Mouse (Mus musculus): Measurements from ENCODE around the gene Olfr1255.

Olfr1255 gene

DNA sequence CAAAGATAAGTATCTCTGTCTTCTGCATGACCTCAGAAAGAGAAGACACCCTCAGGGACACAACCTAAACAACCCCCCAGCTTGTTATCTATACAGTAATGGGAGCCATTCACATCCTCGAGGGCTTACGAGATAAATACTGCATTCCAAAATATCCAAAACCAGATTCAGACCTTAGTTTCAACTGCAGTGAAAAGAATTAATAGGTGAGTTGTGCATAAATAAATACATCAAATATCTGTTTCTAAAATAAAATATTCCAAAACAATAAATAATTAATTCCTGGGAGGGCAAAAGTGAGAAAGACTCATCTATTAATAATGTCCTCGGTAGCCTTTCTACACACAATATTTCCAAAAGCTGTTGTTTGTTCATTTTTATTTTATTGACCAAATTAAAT is at the start of gene Olfr1255:
Gene Olfr1255, plus strand, starts transcription at position 301 of the 400 bp plus-strand sequence.
- no peak for DNase-seq (ENCODE audit: low spot score in 2 of 2)

DNA sequence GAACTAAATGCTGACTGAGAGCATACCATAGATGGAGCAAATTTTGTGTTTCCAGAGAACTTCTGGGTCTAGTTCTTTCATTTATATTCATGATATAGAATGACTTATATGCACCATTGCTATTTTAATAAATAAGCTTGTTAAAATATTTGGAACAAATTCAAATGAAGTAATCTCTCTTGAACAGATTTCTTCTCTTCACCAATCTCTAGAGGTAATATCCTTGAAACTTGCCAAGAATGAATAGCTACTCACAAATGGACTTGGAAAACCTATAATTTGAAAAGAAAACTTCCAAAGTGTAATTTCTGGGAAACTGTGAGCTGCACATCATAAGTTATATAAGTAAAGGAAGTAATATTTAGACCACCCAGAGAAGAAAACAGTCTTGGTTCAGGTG is 18.3 kb upstream of the Olfr1255 start, which contains the start of gene Olfr1254:
Gene Olfr1254, minus strand, starts transcription at position 101 of the 400 bp plus-strand sequence.
- DNase-seq (ENCODE audit: low spot score in 2 of 2), result no peak

DNA sequence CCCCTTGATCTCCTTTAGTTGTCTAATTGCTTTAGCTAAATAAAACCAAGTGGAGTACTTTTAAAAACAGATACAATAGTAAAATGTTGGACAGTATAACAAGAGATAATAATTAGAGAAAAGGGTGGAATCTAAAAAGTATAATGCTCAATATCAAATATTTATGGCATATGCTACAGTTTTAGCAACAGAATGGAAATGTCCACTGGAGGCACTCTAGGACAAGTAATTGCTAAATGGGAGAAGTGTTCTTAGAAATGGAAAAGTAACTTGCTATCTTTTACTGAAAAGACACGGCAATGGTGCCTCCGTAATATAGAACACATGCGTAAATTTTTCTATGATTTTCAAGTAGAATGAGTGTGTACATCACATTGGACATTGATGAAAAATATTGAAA is 12.3 kb upstream of the Olfr1255 start:
- DNase-seq (ENCODE audit: low spot score in 2 of 2), result no peak

GRCm38 (mm10) chr2:89810751-89811150 is 1.1 kb upstream of the Olfr1255 start:
- DNase-seq (ENCODE audit: low spot score in 2 of 2), result no peak

GRCm38 (mm10) chr2:89820216-89820615 is 8.4 kb downstream of the Olfr1255 start:
- DNase-seq (ENCODE audit: low spot score in 2 of 2), result no peak

GRCm38 (mm10) chr2:89841455-89841854 is 29.6 kb downstream of the Olfr1255 start, which contains the start of gene Olfr1256:
Olfr1256 (minus strand) TSS chr2:89841555.
- DNase-seq (ENCODE audit: low spot score in 2 of 2), result no peak

- no peak for DNase-seq (ENCODE audit: low spot score in 2 of 2)
Measured at GRCm38 (mm10) chr2:89848105-89848504, 36.3 kb downstream of the Olfr1255 start, which contains the start of gene Olfr48. Olfr48 (minus strand) TSS chr2:89848205.

DNA sequence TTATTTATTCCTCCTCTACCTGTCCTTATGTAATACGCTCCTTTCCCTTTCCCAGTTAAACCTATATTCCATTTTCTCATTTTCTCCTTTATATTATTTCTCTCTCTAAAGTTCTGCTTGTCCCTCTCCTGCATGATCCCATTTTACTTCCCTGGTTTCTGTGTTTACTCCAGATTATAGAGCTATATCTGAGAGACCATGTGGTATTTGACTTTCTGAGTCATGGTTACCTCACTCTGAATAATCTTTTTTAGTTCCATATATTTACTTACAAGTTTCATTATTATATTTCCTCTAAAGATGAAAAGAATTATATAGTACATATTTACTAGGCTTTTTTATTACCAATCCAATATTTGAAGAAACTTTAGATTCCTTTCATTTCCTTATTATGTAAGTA is 37.4 kb downstream of the Olfr1255 start:
- DNase-seq (ENCODE audit: low spot score in 2 of 2), result no peak
